Mouse (Mus musculus) neural tube, embryonic 11.5 days (tissue): Measurements from ENCODE around the gene Ptprt. TPM values are rescaled to one million over a fixed set of nuclear protein-coding genes. Genes with fewer than 3 reads are reported as not detected.

Experiments
- ATAC-seq: fragments of 200-750 bp; cut with Nextera tagmentation; 2 replicates; pipeline ENCODE4 v1.8.0; 2017; ENCODE audit warnings: moderate number of reproducible peaks, mild to moderate bottlenecking, moderate TSS enrichment, moderate library complexity; ENCODE audit not compliant: insufficient read depth, low FRiP score, low TSS enrichment
- DNase-seq: peaks from one replicate; pipeline ENCODE4 v3.0.0-alpha.2; 2015; ENCODE audit warnings: low spot score
- H3K27ac ChIP-seq: fragments of 300-500 bp; sonication (generic); 2 replicates; pipeline ENCODE4 v1.5.1; 2014; ENCODE audit warnings: low read depth, mild to moderate bottlenecking, low read length
- H3K27me3 ChIP-seq: fragments of 300-500 bp; sonication (generic); 2 replicates; pipeline ENCODE4 v1.6.1; 2014; ENCODE audit warnings: mild to moderate bottlenecking, low read length, mixed read lengths; ENCODE audit not compliant: control insufficient read depth, insufficient read depth
- H3K36me3 ChIP-seq: fragments of 300-500 bp; sonication (generic); 2 replicates; pipeline ENCODE4 v1.6.1; 2014; ENCODE audit warnings: mild to moderate bottlenecking, low read length, moderate library complexity, mixed read lengths; ENCODE audit not compliant: control insufficient read depth, insufficient read depth
- H3K4me1 ChIP-seq: fragments of 300-500 bp; sonication (generic); 2 replicates; pipeline ENCODE4 v1.6.1; 2014; ENCODE audit warnings: low read length, mixed read lengths; ENCODE audit not compliant: control insufficient read depth, insufficient read depth
- H3K4me2 ChIP-seq: fragments of 300-500 bp; sonication (generic); 2 replicates; pipeline ENCODE4 v1.6.1; 2014; ENCODE audit warnings: low read depth, mild to moderate bottlenecking, moderate library complexity
- H3K4me3 ChIP-seq: fragments of 300-500 bp; sonication (generic); 2 replicates; pipeline ENCODE4 v1.5.1; 2014; ENCODE audit warnings: low read depth, low read length
- H3K9ac ChIP-seq: fragments of 300-500 bp; sonication (generic); 2 replicates; pipeline ENCODE4 v1.6.1; 2014; ENCODE audit warnings: mild to moderate bottlenecking, low read length
- H3K9me3 ChIP-seq: fragments of 300-500 bp; sonication (generic); 2 replicates; pipeline ENCODE4 v1.6.1; 2016; ENCODE audit warnings: low read length; ENCODE audit not compliant: control insufficient read depth
- WGBS: fragments of 180-500 bp; shearing (Covaris S2); extraction: QIAGEN DNeasy Blood & Tissue Kit; methylation state at CpG from one replicate; pipeline ENCODE4 v1.1.7; 2014; 5-methylcytosine and 5-hydroxymethylcytosine counted together
- polyA plus RNA-seq: library from polyadenylated mRNA; unstranded; fragments of >200 nt; fragmentation: Nextera tagmentation; extraction: Ambion mirVana; gene quantifications from 2 replicates; pipeline ENCODE4 v1.2.1, GENCODE M21; 2014

Gene Ptprt
- polyA plus RNA-seq, 1 experiment from 2014 or later = 1.6 TPM

- H3K4me1 ChIP-seq = no peaks in the 10 kb centered on the region
- no peak overlapping the region for H3K27ac ChIP-seq
- WGBS = 69% methylated on average over 6 of the region's 6 CpGs
- H3K9me3 ChIP-seq = no peaks in the 10 kb centered on the region
- no peak overlapping the region for H3K9ac ChIP-seq
- no peak for DNase-seq
- H3K4me3 ChIP-seq = no peak overlapping the region
- ATAC-seq = no peak
- no peak overlapping the region for H3K4me2 ChIP-seq
- H3K36me3 ChIP-seq = no peaks in the 10 kb centered on the region
- no peaks in the 10 kb centered on the region for H3K27me3 ChIP-seq
These were observed 1060.6 kb downstream of the Ptprt start for GRCm38 (mm10) chr2:161600206-161600808.

- Histone ChIP-seq H3K4me2 (no peak overlapping the region), H3K4me3 (no peak overlapping the region), H3K9ac (no peak overlapping the region), H3K27ac (no peak overlapping the region), H3K4me1 (no peaks in the 10 kb centered on the region), H3K9me3 (no peaks in the 10 kb centered on the region), H3K36me3 (no peaks in the 10 kb centered on the region), H3K27me3 (no peaks in the 10 kb centered on the region)
- ATAC-seq (no peak), DNase-seq (no peak)
- WGBS = 85% methylated on average over 7 of the region's 7 CpGs
These were observed 1067.4 kb downstream of the Ptprt start for GRCm38 (mm10) chr2:161593391-161594152.

GRCm38 (mm10) chr2:161574401-161574800 lies 1086.5 kb downstream of the Ptprt start:
- no peak overlapping the region for H3K4me2 ChIP-seq
- H3K27ac ChIP-seq = no peak overlapping the region
- H3K36me3 ChIP-seq = no peaks in the 10 kb centered on the region
- H3K4me3 ChIP-seq = no peak overlapping the region
- H3K27me3 ChIP-seq = no peaks in the 10 kb centered on the region
- no peaks in the 10 kb centered on the region for H3K4me1 ChIP-seq
- no peak for ATAC-seq
- DNase-seq = no peak
- no peak overlapping the region for H3K9ac ChIP-seq
- H3K9me3 ChIP-seq = no peaks in the 10 kb centered on the region

- Histone ChIP-seq H3K27ac (no peak overlapping the region), H3K9me3 (no peaks in the 10 kb centered on the region), H3K27me3 (no peaks in the 10 kb centered on the region), H3K9ac (no peak overlapping the region), H3K4me1 (no peaks in the 10 kb centered on the region), H3K36me3 (no peaks in the 10 kb centered on the region), H3K4me3 (no peak overlapping the region), H3K4me2 (no peak overlapping the region)
- ATAC-seq (no peak), DNase-seq (no peak)
These were observed 1088.7 kb downstream of the Ptprt start for GRCm38 (mm10) chr2:161572201-161572600.

- Histone ChIP-seq H3K36me3 (no peaks in the 10 kb centered on the region), H3K9me3 (no peaks in the 10 kb centered on the region), H3K27me3 (no peaks in the 10 kb centered on the region), H3K4me1 (no peaks in the 10 kb centered on the region), H3K4me2 (no peak overlapping the region), H3K27ac (no peak overlapping the region), H3K9ac (no peak overlapping the region), H3K4me3 (no peak overlapping the region)
- 71% methylated on average over 10 of the region's 10 CpGs for WGBS
- DNase-seq (no peak), ATAC-seq (no peak)
These were observed 1090.5 kb downstream of the Ptprt start for GRCm38 (mm10) chr2:161570236-161570995.

- Histone ChIP-seq H3K4me1 (no peaks in the 10 kb centered on the region), H3K9ac (no peak overlapping the region), H3K4me2 (no peak overlapping the region), H3K9me3 (no peaks in the 10 kb centered on the region), H3K36me3 (no peaks in the 10 kb centered on the region), H3K4me3 (no peak overlapping the region), H3K27ac (no peak overlapping the region), H3K27me3 (no peaks in the 10 kb centered on the region)
- DNase-seq (no peak), ATAC-seq (no peak)
- 85% methylated on average over 2 of the region's 2 CpGs for WGBS
These were observed 1099.4 kb downstream of the Ptprt start for GRCm38 (mm10) chr2:161561502-161561901.

GRCm38 (mm10) chr2:161557874-161558273 lies 1103.1 kb downstream of the Ptprt start:
- Histone ChIP-seq H3K36me3 (no peaks in the 10 kb centered on the region), H3K4me2 (no peak overlapping the region), H3K4me1 (no peaks in the 10 kb centered on the region), H3K27me3 (no peaks in the 10 kb centered on the region), H3K9ac (no peak overlapping the region), H3K4me3 (no peak overlapping the region), H3K9me3 (no peaks in the 10 kb centered on the region), H3K27ac (no peak overlapping the region)
- WGBS = 81% methylated on average over 4 of the region's 4 CpGs
- DNase-seq = no peak
- no peak for ATAC-seq

GRCm38 (mm10) chr2:161553651-161554050 lies 1107.3 kb downstream of the Ptprt start:
- H3K27me3 ChIP-seq = no peaks in the 10 kb centered on the region
- 78% methylated on average over 9 of the region's 9 CpGs for WGBS
- no peak for DNase-seq
- no peaks in the 10 kb centered on the region for H3K36me3 ChIP-seq
- H3K4me2 ChIP-seq = no peak overlapping the region
- no peak overlapping the region for H3K27ac ChIP-seq
- no peak for ATAC-seq
- no peak overlapping the region for H3K9ac ChIP-seq
- H3K4me1 ChIP-seq = no peaks in the 10 kb centered on the region
- H3K9me3 ChIP-seq = no peaks in the 10 kb centered on the region
- no peak overlapping the region for H3K4me3 ChIP-seq
